Mouse (Mus musculus): ENCODE measurements around the gene Cnot11.
"Not testable (repeated sequence)": the region's sequence is repeated elsewhere in the genome, so short reads cannot be mapped to it uniquely, and the experiment has no call there.

Gene Cnot11

GRCm38 (mm10) chr1:39579139-39579538, 44.3 kb downstream of the Cnot11 start:
- no peak for DNase-seq (ENCODE audit: low read depth, low spot score)

DNA sequence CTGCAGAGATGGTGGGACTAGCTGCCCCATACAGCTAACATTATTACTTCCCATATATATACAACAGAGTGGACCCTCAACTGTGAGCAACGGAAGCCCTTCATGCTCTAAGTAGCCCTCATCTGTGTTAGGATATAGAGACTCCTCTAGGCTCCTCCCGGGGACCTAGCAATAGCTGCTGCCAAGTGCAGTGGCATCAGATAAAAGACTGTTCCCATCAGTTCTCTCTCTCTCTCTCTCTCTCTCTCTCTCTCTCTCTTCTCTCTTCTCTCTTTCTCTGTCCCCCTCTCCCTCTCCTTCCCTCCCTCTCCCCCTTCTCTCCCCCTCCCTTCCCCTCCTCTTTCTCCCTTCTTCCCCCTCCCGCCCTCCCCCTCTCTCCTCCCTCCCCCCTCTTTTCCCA, 46.4 kb downstream of the Cnot11 start:
- DNase-seq (ENCODE audit: low read depth, low spot score) = no peak

DNA sequence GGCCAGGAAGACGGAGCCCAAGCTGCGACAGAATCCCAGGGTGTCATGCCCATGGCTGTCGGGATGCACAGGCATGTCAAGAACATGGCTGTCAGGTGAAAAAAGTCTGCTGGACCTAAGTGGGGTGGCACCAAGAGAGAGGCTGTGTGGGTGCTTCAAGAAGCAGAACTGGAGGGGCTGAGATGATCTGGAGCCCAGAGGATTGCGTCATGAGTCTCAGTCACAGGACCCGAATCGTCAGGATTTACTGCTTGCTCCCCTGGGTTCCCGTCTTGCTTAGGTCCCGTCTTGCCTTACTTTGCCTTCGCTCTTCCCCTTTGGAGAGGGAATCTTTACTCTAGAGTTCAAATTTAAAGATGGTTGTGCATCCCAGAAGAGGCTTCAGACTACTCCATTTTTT, 48.4 kb downstream of the Cnot11 start:
- no peak for DNase-seq (ENCODE audit: low read depth, low spot score)

DNA sequence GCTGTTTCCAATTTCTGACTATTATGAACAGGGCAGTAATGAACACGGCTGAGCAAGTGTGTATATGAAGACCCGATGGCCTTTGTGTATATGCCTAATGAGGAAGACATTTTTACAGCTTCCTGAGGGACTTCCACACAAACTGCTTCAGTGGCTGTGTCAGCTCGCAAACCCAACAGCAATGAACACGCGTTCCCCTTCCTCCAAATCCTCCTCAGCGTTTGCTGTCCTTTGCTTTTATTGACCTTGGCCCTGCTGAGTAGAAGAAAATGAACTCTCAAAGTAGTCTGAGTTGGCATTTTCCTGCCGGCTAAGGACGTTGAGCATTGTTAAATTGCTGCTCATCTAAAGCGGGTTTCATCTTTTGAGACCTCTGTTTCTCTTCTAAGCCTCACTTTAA, 50.6 kb downstream of the Cnot11 start:
- no peak for DNase-seq (ENCODE audit: low read depth, low spot score)

GRCm38 (mm10) chr1:39590193-39590592, 55.4 kb downstream of the Cnot11 start:
- DNase-seq (ENCODE audit: low read depth, low spot score) = no peak

DNA sequence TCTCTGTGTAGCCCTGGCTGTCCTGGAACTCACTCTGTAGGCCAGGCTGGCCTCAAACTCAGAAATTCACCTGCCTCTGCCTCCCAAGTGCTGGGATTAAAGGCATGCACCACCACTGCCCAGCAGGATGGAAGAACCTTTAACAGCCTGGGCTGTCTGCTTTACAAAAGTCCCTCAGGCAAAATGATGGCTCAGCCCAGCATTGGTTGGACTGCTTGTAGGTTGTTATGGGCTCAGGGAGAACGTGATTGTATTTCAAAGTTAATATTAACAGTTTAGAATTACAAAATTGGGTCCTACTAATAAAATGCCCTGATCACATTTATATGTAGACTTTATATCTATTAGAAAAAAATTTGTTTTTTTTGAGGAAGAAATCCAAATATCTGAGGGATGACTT, 56.8 kb downstream of the Cnot11 start:
- not testable (repeated sequence) for DNase-seq (ENCODE audit: low read depth, low spot score)

DNA sequence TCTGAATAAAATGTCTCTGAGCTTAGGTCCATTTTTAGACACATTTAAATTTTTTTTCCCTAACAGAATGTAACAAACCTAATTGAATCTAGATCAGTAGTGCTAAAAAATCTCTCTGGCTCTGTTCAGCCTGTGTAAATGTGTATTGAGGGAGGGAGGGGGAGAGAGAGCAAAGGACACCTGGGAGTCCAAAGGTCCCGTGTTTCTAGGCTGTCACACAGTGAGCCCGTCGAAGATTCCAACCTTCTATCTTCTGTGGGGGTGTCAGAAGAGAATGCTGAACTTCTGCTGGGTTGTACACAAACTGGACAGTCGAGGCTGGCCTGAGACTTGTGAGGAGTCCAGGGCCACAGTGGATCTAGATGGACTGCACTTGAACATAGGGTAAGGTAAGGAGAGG, 57.3 kb downstream of the Cnot11 start:
- DNase-seq (ENCODE audit: low read depth, low spot score) = no peak

GRCm38 (mm10) chr1:39593836-39594235, 59.0 kb downstream of the Cnot11 start:
- DNase-seq (ENCODE audit: low read depth, low spot score) = no peak
